Mouse (Mus musculus): ENCODE data around the gene Slc36a3. TPM values are rescaled to one million over a fixed set of nuclear protein-coding genes. Genes with fewer than 3 reads are reported as not detected.

The Slc36a3 gene
- polyA plus RNA-seq (2015; fragmentation: Nextera tagmentation; extraction: Ambion mirVana) = not detected in 2 replicates

- Histone ChIP-seq H3K4me2 (no peak within 1 kb of the TSS), H3K4me3 (replicated peaks) (no peak within 1 kb of the TSS), H3K36me3 (replicated peaks) (no peaks in the 10 kb centered on the region), H3K4me1 (replicated peaks) (no peaks in the 10 kb centered on the region; the same call in 1 of the 2 replicates), H3K9me3 (replicated peaks) (no peaks in the 10 kb centered on the region), H3K27me3 (no peaks in the 10 kb centered on the region), H3K27ac (replicated peaks) (no peak within 1 kb of the TSS), H3K9ac (no peak within 1 kb of the TSS)
- ATAC-seq (ENCODE audit: insufficient read depth) = no peak
- 48% methylated on average over 3 of the region's 3 CpGs for WGBS (ENCODE audit: insufficient replicate concordance)
Measured at GRCm38 (mm10) chr11:55151608-55152007, at the start of gene Slc36a3. TSS of gene Slc36a3 (minus strand) at chr11:55151708.

- no peak for ATAC-seq (ENCODE audit: insufficient read depth)
- Histone ChIP-seq H3K4me2 (no peak overlapping the region), H3K4me3 (replicated peaks) (no peak overlapping the region)
Measured at GRCm38 (mm10) chr11:55197740-55198510, 46.4 kb upstream of the Slc36a3 start.

GRCm38 (mm10) chr11:55197086-55197485 lies 45.6 kb upstream of the Slc36a3 start:
- Histone ChIP-seq H3K27me3 (no peaks in the 10 kb centered on the region), H3K4me2 (no peak overlapping the region), H3K9me3 (replicated peaks) (no peaks in the 10 kb centered on the region), H3K27ac (replicated peaks) (no peak overlapping the region), H3K4me3 (replicated peaks) (no peak overlapping the region), H3K36me3 (replicated peaks) (no peaks in the 10 kb centered on the region), H3K4me1 (replicated peaks) (no peaks in the 10 kb centered on the region), H3K9ac (no peak overlapping the region)
- WGBS (ENCODE audit: insufficient replicate concordance) = 25% methylated on average over 6 of the region's 6 CpGs
- no peak for ATAC-seq (ENCODE audit: insufficient read depth)

More at GRCm38 (mm10) chr11:55197740-55198510, 46.4 kb upstream of the Slc36a3 start:
- H3K9ac ChIP-seq = no peak overlapping the region
- H3K9me3 ChIP-seq (replicated peaks) = no peaks in the 10 kb centered on the region
- H3K27ac ChIP-seq (replicated peaks) = no peak overlapping the region
- no peaks in the 10 kb centered on the region for H3K36me3 ChIP-seq (replicated peaks)
- 16% methylated on average over 8 of the region's 8 CpGs for WGBS (ENCODE audit: insufficient replicate concordance)
- H3K27me3 ChIP-seq = no peaks in the 10 kb centered on the region
- no peaks in the 10 kb centered on the region for H3K4me1 ChIP-seq (replicated peaks)

- 58% methylated on average over 3 of the region's 3 CpGs for WGBS (ENCODE audit: insufficient replicate concordance)
- ATAC-seq (ENCODE audit: insufficient read depth) = no peak
- H3K36me3 ChIP-seq (replicated peaks) = no peaks in the 10 kb centered on the region
Measured at GRCm38 (mm10) chr11:55190216-55190615, 38.7 kb upstream of the Slc36a3 start.

GRCm38 (mm10) chr11:55187777-55188176 lies 36.3 kb upstream of the Slc36a3 start:
- no peak overlapping the region for H3K9ac ChIP-seq
- no peak overlapping the region for H3K4me3 ChIP-seq (replicated peaks)
- no peaks in the 10 kb centered on the region for H3K9me3 ChIP-seq (replicated peaks)
- H3K36me3 ChIP-seq (replicated peaks) = no peaks in the 10 kb centered on the region
- no peak for ATAC-seq (ENCODE audit: insufficient read depth)
- WGBS (ENCODE audit: insufficient replicate concordance) = 68% methylated on average over 6 of the region's 6 CpGs
- H3K4me2 ChIP-seq = no peak overlapping the region
- H3K4me1 ChIP-seq (replicated peaks) = no peaks in the 10 kb centered on the region
- no peaks in the 10 kb centered on the region for H3K27me3 ChIP-seq
- no peak overlapping the region for H3K27ac ChIP-seq (replicated peaks)

More at GRCm38 (mm10) chr11:55190216-55190615, 38.7 kb upstream of the Slc36a3 start:
- no peak overlapping the region for H3K4me2 ChIP-seq
- H3K9me3 ChIP-seq (replicated peaks) = no peaks in the 10 kb centered on the region
- no peaks in the 10 kb centered on the region for H3K4me1 ChIP-seq (replicated peaks)
- H3K9ac ChIP-seq = no peak overlapping the region
- H3K4me3 ChIP-seq (replicated peaks) = no peak overlapping the region
- H3K27ac ChIP-seq (replicated peaks) = no peak overlapping the region
- no peaks in the 10 kb centered on the region for H3K27me3 ChIP-seq

GRCm38 (mm10) chr11:55187292-55187691 lies 35.8 kb upstream of the Slc36a3 start:
- Histone ChIP-seq H3K4me1 (replicated peaks) (no peaks in the 10 kb centered on the region), H3K4me2 (no peak overlapping the region), H3K27me3 (no peaks in the 10 kb centered on the region), H3K9me3 (replicated peaks) (no peaks in the 10 kb centered on the region), H3K9ac (no peak overlapping the region), H3K4me3 (replicated peaks) (no peak overlapping the region), H3K27ac (replicated peaks) (no peak overlapping the region), H3K36me3 (replicated peaks) (no peaks in the 10 kb centered on the region)
- ATAC-seq (ENCODE audit: insufficient read depth) = no peak
- WGBS (ENCODE audit: insufficient replicate concordance) = 48% methylated on average over 4 of the region's 4 CpGs

GRCm38 (mm10) chr11:55184733-55185291 lies 33.3 kb upstream of the Slc36a3 start, which contains the start of gene Slc36a2:
TSS of gene Slc36a2 (minus strand) at chr11:55185077.
- Histone ChIP-seq H3K27ac (replicated peaks) (peak within 1 kb of the TSS; percentile 65; the same call in 1 of the 2 replicates), H3K4me2 (peak within 1 kb of the TSS; percentile 44), H3K4me3 (replicated peaks) (peak within 1 kb of the TSS; percentile 38), H3K9me3 (replicated peaks) (no peaks in the 10 kb centered on the region), H3K27me3 (no peaks in the 10 kb centered on the region), H3K4me1 (replicated peaks) (no peaks in the 10 kb centered on the region), H3K9ac (no peak within 1 kb of the TSS), H3K36me3 (replicated peaks) (no peaks in the 10 kb centered on the region)
- 28% methylated on average over 10 of the region's 10 CpGs for WGBS (ENCODE audit: insufficient replicate concordance)
- no peak for ATAC-seq (ENCODE audit: insufficient read depth)

GRCm38 (mm10) chr11:55184246-55184645 lies 32.7 kb upstream of the Slc36a3 start:
- Histone ChIP-seq H3K4me1 (replicated peaks) (no peaks in the 10 kb centered on the region), H3K4me2 (peak overlapping the region; percentile 44), H3K4me3 (replicated peaks) (peak overlapping the region; percentile 38), H3K9me3 (replicated peaks) (no peaks in the 10 kb centered on the region), H3K9ac (no peak overlapping the region), H3K27me3 (no peaks in the 10 kb centered on the region), H3K27ac (replicated peaks) (peak overlapping the region; percentile 65; the same call in 1 of the 2 replicates), H3K36me3 (replicated peaks) (no peaks in the 10 kb centered on the region)
- ATAC-seq (ENCODE audit: insufficient read depth) = no peak
- 36% methylated on average over 5 of the region's 5 CpGs for WGBS (ENCODE audit: insufficient replicate concordance)

- peak overlapping the region; percentile 65 for H3K27ac ChIP-seq (replicated peaks)
- ATAC-seq (ENCODE audit: insufficient read depth) = peak; percentile 78
- H3K4me2 ChIP-seq = peak overlapping the region; percentile 44
- H3K36me3 ChIP-seq (replicated peaks) = no peaks in the 10 kb centered on the region
- no peak overlapping the region for H3K4me3 ChIP-seq (replicated peaks)
- WGBS (ENCODE audit: insufficient replicate concordance) = 48% methylated on average over 7 of the region's 7 CpGs
- no peaks in the 10 kb centered on the region for H3K9me3 ChIP-seq (replicated peaks)
- H3K4me1 ChIP-seq (replicated peaks) = 0 out of 2 replicates have a peak, but pooled peaks cover 4% of the 10 kb centered on the region
- H3K27me3 ChIP-seq = no peaks in the 10 kb centered on the region
- H3K9ac ChIP-seq = no peak overlapping the region
Measured at GRCm38 (mm10) chr11:55183124-55183523, 31.6 kb upstream of the Slc36a3 start.

GRCm38 (mm10) chr11:55179856-55180255 lies 28.3 kb upstream of the Slc36a3 start:
- Histone ChIP-seq H3K4me3 (replicated peaks) (no peak overlapping the region), H3K27ac (replicated peaks) (no peak overlapping the region), H3K9me3 (replicated peaks) (no peaks in the 10 kb centered on the region), H3K27me3 (no peaks in the 10 kb centered on the region), H3K9ac (no peak overlapping the region), H3K4me1 (replicated peaks) (0 out of 2 replicates have a peak, but pooled peaks cover 4% of the 10 kb centered on the region), H3K36me3 (replicated peaks) (no peaks in the 10 kb centered on the region), H3K4me2 (no peak overlapping the region)
- WGBS (ENCODE audit: insufficient replicate concordance) = 55% methylated on average over 3 of the region's 3 CpGs
- ATAC-seq (ENCODE audit: insufficient read depth) = no peak

- no peaks in the 10 kb centered on the region for H3K36me3 ChIP-seq (replicated peaks)
- H3K27ac ChIP-seq (replicated peaks) = no peak overlapping the region
- 62% methylated on average over 4 of the region's 4 CpGs for WGBS (ENCODE audit: insufficient replicate concordance)
- no peak overlapping the region for H3K4me2 ChIP-seq
- 0 out of 2 replicates have a peak, but pooled peaks cover 4% of the 10 kb centered on the region for H3K4me1 ChIP-seq (replicated peaks)
- no peaks in the 10 kb centered on the region for H3K27me3 ChIP-seq
- H3K4me3 ChIP-seq (replicated peaks) = no peak overlapping the region
- no peak overlapping the region for H3K9ac ChIP-seq
- H3K9me3 ChIP-seq (replicated peaks) = no peaks in the 10 kb centered on the region
- ATAC-seq (ENCODE audit: insufficient read depth) = peak; percentile 43; the same call in 1 of the 2 replicates
Measured at GRCm38 (mm10) chr11:55178830-55179229, 27.3 kb upstream of the Slc36a3 start.

All from liver, embryonic 15.5 days (tissue).